Mouse (Mus musculus) bone marrow, adult 2 months (tissue): ENCODE measurements at regions not wholly inside any gene's neighbourhood (a gene's known extent, or its start where the extent isn't known, plus 50 kb on each side); places are given as distances from the start of the nearest gene placed in this dataset.

ENCODE experiments used
- CTCF ChIP-seq: fragments of 200-500 bp; IDR thresholded peaks from 2 replicates; pipeline ENCODE4 v1.5.1; 2011; ENCODE audit warnings: low read length, control low read depth; ENCODE audit not compliant: control insufficient read depth, insufficient read depth
- POLR2A ChIP-seq: fragments of 200-500 bp; IDR thresholded peaks from 2 replicates; pipeline ENCODE4 v1.6.1; 2011; ENCODE audit warnings: low read depth, mild to moderate bottlenecking, control low read depth, low read length, borderline replicate concordance; ENCODE audit not compliant: control insufficient read depth

GRCm38 (mm10) chr6:148572201-148572600 lies 128.0 kb upstream of the Tmtc1 start:
- TF ChIP-seq CTCF (no peak), POLR2A (no peak)
